Mouse (Mus musculus) embryonic fibroblast, embryonic 13.5 days (primary cell): ENCODE measurements around the gene Mypop. TPM values are rescaled to one million over a fixed set of nuclear protein-coding genes. Genes with fewer than 3 reads are reported as not detected.

Experiments
- H3K27ac ChIP-seq: 2 replicates; pipeline ENCODE4 v1.5.1; 2012; ENCODE audit warnings: low read length, control low read depth, inconsistent platforms; ENCODE audit not compliant: insufficient read depth
- H3K4me1 ChIP-seq: 2 replicates; pipeline ENCODE4 v1.6.1; 2011; ENCODE audit warnings: low read length; ENCODE audit not compliant: control insufficient read depth, insufficient read depth
- H3K4me3 ChIP-seq: 2 replicates; pipeline ENCODE4 v1.5.1; 2011; ENCODE audit warnings: mild to moderate bottlenecking, control low read depth, low read length; ENCODE audit not compliant: insufficient read depth
- CTCF ChIP-seq: IDR thresholded peaks from 2 replicates; pipeline ENCODE4 v1.5.1; 2011; ENCODE audit warnings: mild to moderate bottlenecking, control low read depth, low read length, moderate library complexity, borderline replicate concordance; ENCODE audit not compliant: insufficient read depth
- POLR2A ChIP-seq: IDR thresholded peaks from 2 replicates; pipeline ENCODE4 v1.6.1; 2011; ENCODE audit warnings: low read depth, mild to moderate bottlenecking, control low read depth, low read length, moderate library complexity
- polyA plus RNA-seq: library from polyadenylated mRNA; stranded (reverse); fragments of >200 nt; gene quantifications from 2 replicates; pipeline ENCODE4 v1.2.4, GENCODE M21; 2011; ENCODE audit warnings: low read depth; ENCODE audit not compliant: missing spikeins, insufficient read length

Gene Mypop
- polyA plus RNA-seq, 1 experiment = 8.4 TPM

GRCm38 (mm10) chr7:19002848-19003498, 11.9 kb downstream of the Mypop start:
- TF ChIP-seq CTCF = no peak
- peak; percentile 76 for TF ChIP-seq POLR2A
- peaks cover 5% of the 10 kb centered on the region; the same call in 1 of the 2 replicates for H3K4me1 ChIP-seq
- H3K4me3 ChIP-seq = peak overlapping the region; percentile 33; the same call in 1 of the 2 replicates
- H3K27ac ChIP-seq = peak overlapping the region; percentile 58

GRCm38 (mm10) chr7:19003902-19004630, 13.0 kb downstream of the Mypop start, which contains the start of gene Irf2bp1:
TSS of gene Irf2bp1 (plus strand) at chr7:19004044.
- H3K4me3 ChIP-seq = peak within 1 kb of the TSS; percentile 70
- peak; percentile 48 for TF ChIP-seq POLR2A
- TF ChIP-seq CTCF = no peak
- peaks cover 5% of the 10 kb centered on the region; the same call in 1 of the 2 replicates for H3K4me1 ChIP-seq
- H3K27ac ChIP-seq = peak within 1 kb of the TSS; percentile 92

- Histone ChIP-seq H3K4me3 (peak overlapping the region; percentile 70), H3K4me1 (peaks cover 5% of the 10 kb centered on the region; the same call in 1 of the 2 replicates), H3K27ac (peak overlapping the region; percentile 48)
- TF ChIP-seq POLR2A = no peak
- TF ChIP-seq CTCF = no peak
Measured at GRCm38 (mm10) chr7:19004631-19005079, 13.6 kb downstream of the Mypop start.

GRCm38 (mm10) chr7:19005417-19006121, 14.5 kb downstream of the Mypop start:
- H3K27ac ChIP-seq = no peak overlapping the region
- H3K4me1 ChIP-seq = peaks cover 5% of the 10 kb centered on the region; the same call in 1 of the 2 replicates
- peak overlapping the region; percentile 70; the same call in 1 of the 2 replicates for H3K4me3 ChIP-seq
- TF ChIP-seq CTCF (no peak), POLR2A (no peak)

- Histone ChIP-seq H3K4me3 (no peak overlapping the region), H3K4me1 (peaks cover 5% of the 10 kb centered on the region; the same call in 1 of the 2 replicates), H3K27ac (no peak overlapping the region)
- TF ChIP-seq POLR2A (no peak), CTCF (peak; percentile 95)
Measured at GRCm38 (mm10) chr7:19006476-19006875, 15.4 kb downstream of the Mypop start.

GRCm38 (mm10) chr7:19007026-19007977, 16.3 kb downstream of the Mypop start:
- Histone ChIP-seq H3K4me3 (no peak overlapping the region), H3K27ac (no peak overlapping the region)

GRCm38 (mm10) chr7:19010581-19010980, 19.5 kb downstream of the Mypop start:
- TF ChIP-seq CTCF (no peak), POLR2A (no peak)
- H3K4me1 ChIP-seq = peaks cover 1% of the 10 kb centered on the region; the same call in 1 of the 2 replicates
- H3K4me3 ChIP-seq = no peak overlapping the region
- no peak overlapping the region for H3K27ac ChIP-seq

More at GRCm38 (mm10) chr7:19007026-19007977, 16.3 kb downstream of the Mypop start:
- H3K4me1 ChIP-seq = peaks cover 5% of the 10 kb centered on the region; the same call in 1 of the 2 replicates
- TF ChIP-seq POLR2A (no peak), CTCF (no peak)

GRCm38 (mm10) chr7:19012025-19012621, 21.1 kb downstream of the Mypop start:
- TF ChIP-seq POLR2A (no peak), CTCF (no peak)
- H3K4me1 ChIP-seq = no peaks in the 10 kb centered on the region
- H3K4me3 ChIP-seq = no peak overlapping the region
- no peak overlapping the region for H3K27ac ChIP-seq

- no peaks in the 10 kb centered on the region for H3K4me1 ChIP-seq
- H3K4me3 ChIP-seq = no peak overlapping the region
- TF ChIP-seq CTCF = no peak
- TF ChIP-seq POLR2A = no peak
- no peak overlapping the region for H3K27ac ChIP-seq
Measured at GRCm38 (mm10) chr7:19012882-19013281, 21.8 kb downstream of the Mypop start.
